Mouse (Mus musculus): ENCODE results near the gene Dmbx1.

- TF ChIP-seq POLR2A (IDR thresholded peaks at IDR 0.05; ENCODE audit: borderline replicate concordance, insufficient read depth, low read length), result no peak
- TF ChIP-seq CTCF (IDR thresholded peaks at IDR 0.05; ENCODE audit: borderline replicate concordance, insufficient read depth, low read depth, low read length), result no peak
Measured at GRCm38 (mm10) chr4:115878828-115879227, 60.9 kb downstream of the Dmbx1 start.

Data from cerebellum, adult 2 months (tissue).